Mouse (Mus musculus) lung, postnatal 0 days (tissue): ENCODE results near the gene Igsf3. TPM values are rescaled to one million over a fixed set of nuclear protein-coding genes. Genes with fewer than 3 reads are reported as not detected.
A peak's percentile ranks its signal among the peaks of the same experiment; 100 is the strongest.

Source experiments
- ATAC-seq: fragments of 200-750 bp; cut with Nextera tagmentation; 2 replicates; pipeline ENCODE4 v1.8.0; 2017; ENCODE audit warnings: moderate library complexity
- DNase-seq: peaks from one replicate; pipeline ENCODE4 v3.0.0-alpha.2; 2016; ENCODE audit warnings: low spot score
- H3K27ac ChIP-seq: fragments of 300-500 bp; sonication (generic); 2 replicates; pipeline ENCODE4 v1.5.1; 2014; ENCODE audit warnings: antibody characterized with exemption, mild to moderate bottlenecking, low read length, mixed read lengths
- H3K27me3 ChIP-seq: fragments of 300-500 bp; sonication (generic); replicated peaks from 2 replicates; pipeline ENCODE4 v1.6.1; 2014; ENCODE audit warnings: low read length, mixed read lengths; ENCODE audit not compliant: insufficient read depth
- H3K36me3 ChIP-seq: fragments of 300-500 bp; sonication (generic); 2 replicates; pipeline ENCODE4 v1.6.1; 2014; ENCODE audit warnings: low read length, mixed read lengths; ENCODE audit not compliant: insufficient read depth
- H3K4me1 ChIP-seq: fragments of 300-500 bp; sonication (generic); 2 replicates; pipeline ENCODE4 v1.6.1; 2014; ENCODE audit warnings: antibody characterized with exemption, low read depth, low read length, mixed read lengths; ENCODE audit not compliant: insufficient read depth
- H3K4me2 ChIP-seq: fragments of 300-500 bp; sonication (generic); replicated peaks from 2 replicates; pipeline ENCODE4 v1.6.1; 2014; ENCODE audit warnings: low read depth, mild to moderate bottlenecking, low read length, moderate library complexity, mixed read lengths
- H3K4me3 ChIP-seq: fragments of 300-500 bp; sonication (generic); 2 replicates; pipeline ENCODE4 v1.5.1; 2014; ENCODE audit warnings: low read depth, low read length
- H3K9ac ChIP-seq: fragments of 300-500 bp; sonication (generic); replicated peaks from 2 replicates; pipeline ENCODE4 v1.6.1; 2014; ENCODE audit warnings: low read depth, mild to moderate bottlenecking
- H3K9me3 ChIP-seq: fragments of 300-500 bp; sonication (generic); 2 replicates; pipeline ENCODE4 v1.6.1; 2016; ENCODE audit warnings: low read length, mixed read lengths
- CTCF ChIP-seq: IDR thresholded peaks from 2 replicates; pipeline ENCODE4 v1.5.1; 2016; ENCODE audit warnings: antibody characterized with exemption, mild to moderate bottlenecking
- EP300 ChIP-seq: IDR thresholded peaks from 2 replicates; pipeline ENCODE4 v1.6.1; 2016; ENCODE audit warnings: antibody characterized with exemption, mild to moderate bottlenecking, control low read depth
- WGBS: fragments of 180-500 bp; shearing (Covaris S2); extraction: QIAGEN DNeasy Blood & Tissue Kit; methylation state at CpG from one replicate; pipeline ENCODE4 v1.1.7; 2014; 5-methylcytosine and 5-hydroxymethylcytosine counted together
- polyA plus RNA-seq: library from polyadenylated mRNA; unstranded; fragments of >200 nt; fragmentation: Nextera tagmentation; extraction: Ambion mirVana; gene quantifications from 2 replicates; pipeline ENCODE4 v1.2.1, GENCODE M21; 2015

Igsf3 gene
- polyA plus RNA-seq, 1 experiment from 2014 or later, result 16.9 TPM

DNA sequence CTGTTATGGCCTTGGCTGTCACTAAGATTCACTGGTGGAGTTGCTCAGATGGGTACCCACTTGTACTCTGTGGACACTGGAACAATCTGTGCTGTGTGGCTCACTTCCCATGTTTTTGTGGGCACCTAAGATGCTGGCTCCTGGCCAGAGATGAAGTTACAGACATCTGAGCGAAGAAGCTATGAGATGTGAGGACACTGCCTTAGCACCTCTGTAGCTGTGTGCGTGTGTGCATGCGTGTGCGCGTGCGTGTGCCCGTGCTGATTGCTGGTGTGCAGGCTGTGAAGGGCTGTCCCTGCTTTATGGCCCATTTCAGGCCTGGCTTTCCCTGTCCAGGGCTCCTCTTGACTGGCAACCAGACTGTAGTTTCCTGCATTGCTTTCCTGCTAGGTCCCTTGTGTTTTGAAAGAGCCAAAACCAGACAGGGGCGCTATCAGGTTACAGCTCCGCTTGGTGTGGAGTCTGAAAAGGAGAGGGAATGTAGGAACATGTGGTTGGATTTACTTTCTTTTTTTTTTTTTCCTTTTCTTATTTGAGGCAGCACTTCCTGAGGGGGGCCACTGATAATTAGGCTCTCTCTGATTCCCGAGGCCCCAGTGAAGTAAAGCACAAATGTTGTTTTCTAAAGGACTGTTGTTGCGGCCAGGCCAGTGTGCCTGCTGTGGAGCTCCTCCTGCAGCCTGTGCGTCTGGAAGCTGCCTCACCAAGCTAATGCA is 21.3 kb downstream of the Igsf3 start:
- TF ChIP-seq EP300 (no peak), CTCF (peak; percentile 21; the same call in 1 of the 2 replicates)
- Histone ChIP-seq H3K36me3 (no peaks in the 10 kb centered on the region), H3K4me1 (peaks cover 19% of the 10 kb centered on the region), H3K9me3 (no peaks in the 10 kb centered on the region), H3K4me2 (no peak overlapping the region), H3K9ac (no peak overlapping the region), H3K27me3 (no peaks in the 10 kb centered on the region), H3K4me3 (no peak overlapping the region), H3K27ac (no peak overlapping the region)
- 51% methylated on average over 12 of the region's 12 CpGs for WGBS
- DNase-seq, result no peak
- ATAC-seq, result peak; percentile 34

DNA sequence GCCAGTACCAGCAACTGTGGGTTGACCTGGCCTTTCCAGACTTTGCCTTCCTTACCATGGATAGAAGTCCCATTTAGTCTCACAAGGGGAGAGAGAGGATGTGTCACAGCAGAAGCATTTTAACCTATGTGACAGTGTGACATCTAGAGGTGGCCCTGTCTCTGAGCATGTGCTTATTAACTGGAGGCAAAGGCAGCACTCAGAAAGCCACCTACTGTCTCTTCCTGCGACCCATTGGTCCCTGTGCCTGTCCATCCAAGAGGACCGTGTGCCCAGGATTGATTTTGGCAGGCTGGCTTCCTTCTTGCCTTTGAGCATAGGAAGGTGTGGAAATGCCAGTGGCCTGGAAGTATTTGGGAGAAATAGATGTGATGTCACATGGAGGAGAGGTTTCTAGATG is 22.0 kb downstream of the Igsf3 start:
- H3K4me1 ChIP-seq, result peaks cover 19% of the 10 kb centered on the region
- no peaks in the 10 kb centered on the region for H3K9me3 ChIP-seq
- DNase-seq (no peak), ATAC-seq (no peak)
- WGBS, result 62% methylated on average over 2 of the region's 2 CpGs
- no peak overlapping the region for H3K4me2 ChIP-seq
- no peak overlapping the region for H3K9ac ChIP-seq
- H3K27me3 ChIP-seq, result no peaks in the 10 kb centered on the region
- no peaks in the 10 kb centered on the region for H3K36me3 ChIP-seq
- H3K4me3 ChIP-seq, result no peak overlapping the region
- H3K27ac ChIP-seq, result no peak overlapping the region
- TF ChIP-seq CTCF, result no peak; the same call in 1 of the 2 replicates
- no peak for TF ChIP-seq EP300

DNA sequence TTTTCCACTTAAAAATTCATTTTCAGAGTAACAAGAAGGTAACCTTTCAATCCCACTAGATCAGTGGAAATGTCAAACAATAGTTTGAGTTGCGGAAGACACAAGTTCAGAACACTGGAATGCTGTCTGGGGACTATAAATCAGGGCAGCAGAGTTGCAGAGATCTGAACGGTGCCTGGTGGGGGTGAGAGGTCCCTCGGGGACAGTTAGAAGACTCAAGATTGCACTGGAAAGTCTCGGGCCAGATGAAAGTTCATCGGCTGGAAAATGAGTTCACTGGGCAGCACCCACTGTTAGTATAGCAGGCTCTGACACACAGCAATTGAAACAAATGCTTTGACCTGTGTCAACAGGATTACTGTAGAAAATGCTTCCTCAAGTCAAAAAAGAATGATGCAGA is 24.6 kb downstream of the Igsf3 start:
- no peak overlapping the region for H3K27ac ChIP-seq
- ATAC-seq, result no peak
- H3K36me3 ChIP-seq, result no peaks in the 10 kb centered on the region
- H3K4me2 ChIP-seq, result no peak overlapping the region
- H3K4me1 ChIP-seq, result peaks cover 25% of the 10 kb centered on the region
- H3K27me3 ChIP-seq, result no peaks in the 10 kb centered on the region
- no peaks in the 10 kb centered on the region for H3K9me3 ChIP-seq
- H3K9ac ChIP-seq, result no peak overlapping the region
- no peak for DNase-seq
- TF ChIP-seq EP300, result no peak
- no peak for TF ChIP-seq CTCF
- 49% methylated on average over 5 of the region's 5 CpGs for WGBS
- no peak overlapping the region for H3K4me3 ChIP-seq

DNA sequence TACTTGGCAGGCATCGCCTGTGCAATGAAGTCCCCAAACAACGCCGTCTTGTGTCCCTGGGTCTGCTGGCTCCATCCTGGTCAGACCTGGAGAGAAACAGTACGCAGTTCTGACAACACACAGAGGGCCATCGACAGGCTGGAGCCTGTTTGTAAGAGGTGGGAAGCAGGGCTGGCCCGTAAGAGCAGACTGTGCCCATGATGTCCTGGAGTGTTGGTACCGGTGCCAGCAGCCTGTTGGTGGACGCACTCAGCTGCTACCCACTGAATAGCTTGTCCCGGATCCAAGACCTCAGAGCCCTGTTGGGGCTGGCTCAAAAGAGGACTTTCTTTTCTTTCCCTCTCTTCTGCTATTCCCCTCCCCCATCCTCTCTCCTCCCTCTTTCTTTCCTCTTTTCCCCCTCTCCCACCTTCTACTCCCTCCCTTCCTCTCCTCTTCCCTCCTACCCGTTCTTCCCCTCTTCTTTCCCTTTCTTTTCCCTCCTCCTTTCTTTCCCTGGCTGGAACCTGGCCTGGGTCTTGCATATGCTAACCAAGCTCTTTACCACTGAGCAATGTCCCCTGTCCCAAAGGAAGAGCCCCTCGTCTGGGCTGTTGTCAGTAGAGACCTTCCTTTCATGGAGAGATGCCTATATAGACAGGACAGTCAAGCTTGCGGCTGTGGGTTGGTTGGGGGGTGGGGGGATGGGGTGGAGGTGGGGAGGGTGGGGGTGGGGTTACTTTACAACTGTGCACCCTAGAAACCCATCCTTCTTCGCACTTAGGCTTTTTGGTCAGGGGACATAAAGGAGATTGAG is 27.9 kb downstream of the Igsf3 start:
- Histone ChIP-seq H3K4me3 (no peak overlapping the region), H3K9me3 (no peaks in the 10 kb centered on the region), H3K4me2 (no peak overlapping the region), H3K4me1 (peaks cover 16% of the 10 kb centered on the region; the same call in 1 of the 2 replicates), H3K9ac (no peak overlapping the region), H3K27ac (no peak overlapping the region), H3K27me3 (no peaks in the 10 kb centered on the region), H3K36me3 (no peaks in the 10 kb centered on the region)
- no peak for TF ChIP-seq EP300
- no peak for TF ChIP-seq CTCF
- WGBS, result 44% methylated on average over 13 of the region's 13 CpGs
- ATAC-seq (peak; percentile 38), DNase-seq (peak; percentile 55)

DNA sequence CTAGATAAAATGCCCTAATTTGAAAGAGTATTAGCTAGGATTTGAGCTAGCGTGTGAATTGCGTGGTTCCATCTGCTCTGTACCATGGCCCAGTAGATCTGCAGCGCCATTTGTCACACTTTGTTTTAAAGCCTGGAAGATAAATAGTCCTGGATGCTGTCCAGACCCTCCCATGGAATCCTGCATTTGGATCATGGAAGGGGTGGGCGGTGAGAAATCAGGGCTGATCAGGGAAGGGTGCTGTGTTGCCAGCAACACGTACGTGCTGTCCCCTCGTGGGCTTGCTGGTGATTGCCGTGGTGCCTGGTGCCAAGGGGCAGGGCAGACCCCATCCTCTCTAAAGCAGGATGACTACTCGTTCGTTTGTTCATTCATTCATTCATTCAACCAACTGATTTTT is 28.6 kb downstream of the Igsf3 start:
- Histone ChIP-seq H3K4me1 (peaks cover 16% of the 10 kb centered on the region; the same call in 1 of the 2 replicates), H3K27ac (no peak overlapping the region), H3K36me3 (no peaks in the 10 kb centered on the region), H3K4me3 (no peak overlapping the region), H3K27me3 (no peaks in the 10 kb centered on the region), H3K9ac (no peak overlapping the region), H3K9me3 (no peaks in the 10 kb centered on the region), H3K4me2 (no peak overlapping the region)
- ATAC-seq, result peak; percentile 32; the same call in 1 of the 2 replicates
- no peak for TF ChIP-seq EP300
- peak; percentile 66 for TF ChIP-seq CTCF
- DNase-seq, result peak; percentile 79
- WGBS, result 35% methylated on average over 10 of the region's 10 CpGs

DNA sequence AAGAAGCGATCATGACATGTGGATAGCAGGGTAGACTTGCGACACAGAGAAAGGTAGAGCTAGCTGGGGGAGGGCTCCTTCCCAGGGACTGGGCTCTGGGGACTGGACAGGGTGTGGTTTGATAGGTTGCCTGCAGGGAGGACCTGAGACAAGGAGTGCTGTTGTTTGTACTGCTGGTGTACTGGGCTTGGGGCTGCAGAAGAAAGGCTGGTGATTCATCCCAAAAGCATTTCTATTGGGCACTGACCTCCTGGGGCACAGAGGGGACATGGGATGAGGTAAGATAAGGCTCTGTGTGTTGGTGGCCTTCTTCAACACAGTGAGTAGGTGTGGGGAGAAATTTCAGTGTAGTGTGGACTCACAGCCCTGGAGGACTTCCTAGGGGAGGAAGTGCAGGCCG is 29.2 kb downstream of the Igsf3 start:
- Histone ChIP-seq H3K4me1 (peaks cover 16% of the 10 kb centered on the region; the same call in 1 of the 2 replicates), H3K9me3 (no peaks in the 10 kb centered on the region), H3K9ac (no peak overlapping the region), H3K36me3 (no peaks in the 10 kb centered on the region), H3K27ac (no peak overlapping the region), H3K27me3 (no peaks in the 10 kb centered on the region), H3K4me2 (no peak overlapping the region), H3K4me3 (no peak overlapping the region)
- DNase-seq, result peak; percentile 74
- WGBS, result 54% methylated on average over 3 of the region's 3 CpGs
- TF ChIP-seq EP300, result peak; percentile 39
- no peak for TF ChIP-seq CTCF
- peak; percentile 73 for ATAC-seq
